Mouse (Mus musculus): ENCODE results near the gene 4922502D21Rik. TPM values are rescaled to one million over a fixed set of nuclear protein-coding genes. Genes with fewer than 3 reads are reported as not detected.

Gene 4922502D21Rik
- not detected in 2 replicates for polyA plus RNA-seq (2012; ENCODE audit: insufficient read depth, insufficient read length, low replicate concordance, missing spikeins)

DNA sequence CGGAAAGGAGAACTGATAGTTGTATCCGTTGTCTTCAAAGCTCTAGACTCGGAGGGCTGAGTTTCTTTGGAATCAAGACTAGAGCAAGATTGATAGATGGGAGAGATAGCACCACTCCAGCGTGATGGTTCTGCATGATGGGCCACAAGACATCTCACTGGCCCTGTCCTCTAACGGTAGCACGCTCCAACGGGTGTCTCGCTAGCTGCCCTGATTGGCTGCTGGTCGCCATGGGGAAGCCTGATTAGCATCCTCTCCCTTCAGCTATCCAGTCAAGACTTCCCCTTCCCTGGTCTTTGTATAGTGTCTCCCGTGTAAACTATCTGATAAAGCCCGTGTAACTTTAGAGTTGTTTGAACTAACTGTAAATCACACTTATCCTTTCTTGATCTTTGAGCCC, at the start of gene 4922502D21Rik:
TSS of gene 4922502D21Rik (minus strand) at position 187 of the 400 bp plus-strand sequence.
- Histone ChIP-seq H3K4me1 (ENCODE audit: control insufficient read depth, insufficient read depth, low read length) (0 out of 2 replicates have a peak, but pooled peaks cover 2% of the 10 kb centered on the region), H3K4me3 (ENCODE audit: insufficient read depth, low read depth, low read length) (no peak within 1 kb of the TSS), H3K27ac (ENCODE audit: insufficient read depth, low read depth, low read length) (no peak within 1 kb of the TSS)
- WGBS: 61% methylated on average over 11 of the region's 11 CpGs
- TF ChIP-seq POLR2A (IDR thresholded peaks at IDR 0.05; ENCODE audit: insufficient read depth, low read depth, low read length): no peak
- no peak for TF ChIP-seq CTCF (IDR thresholded peaks at IDR 0.05; ENCODE audit: insufficient read depth, low read depth, low read length)

DNA sequence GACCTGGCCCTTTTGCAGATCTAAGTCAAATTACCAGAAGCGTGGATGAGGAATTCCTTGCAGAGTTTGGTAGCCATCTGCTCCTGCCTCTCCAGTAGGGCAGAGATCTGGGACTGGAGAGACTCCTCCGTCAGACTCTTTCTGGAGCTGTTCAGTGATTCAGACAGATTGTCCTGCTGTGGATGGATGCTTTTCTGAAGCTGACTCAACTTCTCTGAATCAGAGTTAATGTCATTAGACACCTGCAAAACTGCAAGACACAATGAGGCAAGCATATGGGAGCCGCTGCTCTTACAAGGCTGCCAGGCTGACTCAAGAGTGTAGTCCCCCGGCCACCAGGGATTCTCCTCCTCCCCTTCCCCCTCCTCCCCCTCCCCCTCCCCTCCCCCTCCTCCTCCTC, 48.9 kb upstream of the 4922502D21Rik start:
- 56% methylated on average over 4 of the region's 4 CpGs for WGBS
- TF ChIP-seq POLR2A (IDR thresholded peaks at IDR 0.05; ENCODE audit: insufficient read depth, low read depth, low read length) (no peak), CTCF (IDR thresholded peaks at IDR 0.05; ENCODE audit: insufficient read depth, low read depth, low read length) (no peak)
- Histone ChIP-seq H3K4me1 (ENCODE audit: control insufficient read depth, insufficient read depth, low read length) (no peaks in the 10 kb centered on the region), H3K27ac (ENCODE audit: insufficient read depth, low read depth, low read length) (no peak overlapping the region), H3K4me3 (ENCODE audit: insufficient read depth, low read depth, low read length) (no peak overlapping the region)

DNA sequence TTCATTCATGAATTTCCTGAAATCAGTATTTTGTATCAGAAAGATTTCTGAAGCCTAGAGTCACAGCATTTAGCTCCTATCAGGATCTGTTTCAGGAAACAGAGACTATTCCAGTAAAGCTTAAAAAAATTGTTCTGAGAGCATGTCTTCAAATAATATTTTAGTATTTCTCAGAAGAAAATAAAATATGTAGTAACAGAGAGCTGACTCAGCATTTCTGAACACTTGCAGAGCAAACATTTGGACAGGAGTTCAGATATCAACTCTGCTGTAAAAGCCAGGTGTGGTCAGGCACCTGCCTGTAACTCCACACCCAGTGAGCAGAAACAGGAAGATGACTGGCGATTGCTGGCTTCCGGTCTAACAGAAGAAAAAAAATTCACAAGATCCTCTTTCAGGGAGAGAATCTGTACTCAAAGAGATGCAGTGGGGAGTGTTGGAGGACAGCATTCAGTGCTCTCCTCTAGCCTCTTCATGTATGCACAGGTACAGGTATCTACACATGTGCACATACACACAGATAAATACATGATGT, 43.4 kb upstream of the 4922502D21Rik start:
- no peak overlapping the region for H3K4me3 ChIP-seq (ENCODE audit: insufficient read depth, low read depth, low read length)
- 87% methylated on average over 2 of the region's 2 CpGs for WGBS
- H3K27ac ChIP-seq (ENCODE audit: insufficient read depth, low read depth, low read length): no peak overlapping the region
- H3K4me1 ChIP-seq (ENCODE audit: control insufficient read depth, insufficient read depth, low read length): peaks cover 2% of the 10 kb centered on the region; the same call in 1 of the 2 replicates
- no peak for TF ChIP-seq CTCF (IDR thresholded peaks at IDR 0.05; ENCODE audit: insufficient read depth, low read depth, low read length)
- TF ChIP-seq POLR2A (IDR thresholded peaks at IDR 0.05; ENCODE audit: insufficient read depth, low read depth, low read length): no peak

DNA sequence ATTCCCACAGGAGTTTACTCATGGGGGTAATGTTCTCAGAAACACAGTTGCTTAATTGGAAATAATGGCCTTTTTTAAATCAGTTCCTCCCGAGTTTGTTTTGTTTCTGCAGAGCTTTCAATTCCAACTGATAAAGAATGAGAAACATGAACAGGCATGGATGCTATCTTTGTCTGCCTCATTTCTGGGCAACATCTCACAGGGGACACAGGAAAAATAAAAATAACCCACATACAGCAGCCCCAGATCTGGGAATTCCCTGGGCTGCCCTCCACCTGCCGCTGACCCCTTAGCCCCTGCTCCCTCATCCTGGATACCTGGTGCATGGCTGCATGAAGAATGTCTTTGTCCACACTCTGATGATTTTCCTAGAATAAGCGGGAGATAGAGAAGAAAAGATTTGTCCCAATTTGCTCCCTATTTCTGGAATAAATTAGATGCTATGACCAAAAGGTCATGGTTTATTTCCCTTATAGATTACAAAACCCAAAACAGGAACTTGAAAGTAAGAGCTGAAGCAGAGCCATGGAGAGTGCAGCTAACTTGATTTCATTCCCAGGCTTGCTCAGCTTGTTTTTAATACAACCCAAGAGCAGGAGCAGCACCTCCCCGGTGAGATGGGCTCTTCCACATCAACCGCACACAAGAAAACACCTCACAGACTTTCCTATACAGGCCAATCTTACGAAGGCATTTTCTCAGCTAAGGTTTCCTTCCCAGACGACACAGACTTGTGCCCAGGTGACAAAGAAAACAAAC, 38.0 kb upstream of the 4922502D21Rik start:
- TF ChIP-seq POLR2A (IDR thresholded peaks at IDR 0.05; ENCODE audit: insufficient read depth, low read depth, low read length) (no peak), CTCF (IDR thresholded peaks at IDR 0.05; ENCODE audit: insufficient read depth, low read depth, low read length) (no peak)
- WGBS: 75% methylated on average over 7 of the region's 7 CpGs
- Histone ChIP-seq H3K4me1 (ENCODE audit: control insufficient read depth, insufficient read depth, low read length) (peaks cover 2% of the 10 kb centered on the region; the same call in 1 of the 2 replicates), H3K27ac (ENCODE audit: insufficient read depth, low read depth, low read length) (no peak overlapping the region), H3K4me3 (ENCODE audit: insufficient read depth, low read depth, low read length) (no peak overlapping the region)

DNA sequence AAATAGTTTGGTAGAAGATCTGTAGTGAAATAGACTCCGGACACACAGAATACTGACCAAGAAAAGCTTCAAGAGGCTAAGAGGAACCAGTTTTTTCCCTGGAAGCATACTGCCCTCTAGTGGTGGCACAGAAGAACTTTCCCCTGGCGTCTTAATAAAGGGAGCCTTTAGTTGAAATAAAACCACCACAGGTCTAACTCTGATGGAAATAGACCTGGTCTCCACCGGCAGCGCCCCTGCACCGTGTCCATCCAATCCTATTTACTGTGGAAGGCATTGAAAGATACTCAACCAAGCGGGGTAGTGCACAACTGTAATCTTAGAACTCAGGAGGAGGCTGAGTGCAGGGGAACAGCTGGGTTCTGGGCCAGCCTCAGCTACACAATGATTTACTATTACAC, 34.4 kb upstream of the 4922502D21Rik start:
- TF ChIP-seq POLR2A (IDR thresholded peaks at IDR 0.05; ENCODE audit: insufficient read depth, low read depth, low read length) (no peak), CTCF (IDR thresholded peaks at IDR 0.05; ENCODE audit: insufficient read depth, low read depth, low read length) (no peak)
- Histone ChIP-seq H3K27ac (ENCODE audit: insufficient read depth, low read depth, low read length) (no peak overlapping the region), H3K4me1 (ENCODE audit: control insufficient read depth, insufficient read depth, low read length) (no peaks in the 10 kb centered on the region; the same call in 1 of the 2 replicates), H3K4me3 (ENCODE audit: insufficient read depth, low read depth, low read length) (no peak overlapping the region)
- WGBS: 4% methylated on average over 6 of the region's 6 CpGs

DNA sequence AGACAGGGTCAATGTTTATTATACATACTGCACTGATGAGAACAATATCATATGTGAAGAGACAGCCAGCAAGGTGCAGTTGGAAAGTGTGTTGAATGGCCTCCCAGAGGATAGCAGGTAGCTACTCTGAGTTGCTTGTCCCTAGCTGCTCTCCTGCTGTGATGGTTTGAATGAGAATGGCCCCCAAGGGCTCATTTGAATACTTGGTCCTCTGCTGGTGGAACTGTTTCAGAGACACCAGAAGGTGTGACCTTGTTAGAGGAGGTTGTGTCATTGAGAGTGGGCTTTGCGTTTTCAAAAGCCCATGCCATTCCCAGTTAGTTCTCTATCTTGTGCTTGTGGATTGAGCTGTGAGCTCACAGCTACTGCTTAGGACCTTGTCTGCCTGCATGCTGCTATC, 32.3 kb upstream of the 4922502D21Rik start:
- WGBS: 20% methylated on average over 1 of the region's 1 CpGs
- Histone ChIP-seq H3K4me1 (ENCODE audit: control insufficient read depth, insufficient read depth, low read length) (no peaks in the 10 kb centered on the region), H3K4me3 (ENCODE audit: insufficient read depth, low read depth, low read length) (no peak overlapping the region), H3K27ac (ENCODE audit: insufficient read depth, low read depth, low read length) (no peak overlapping the region)
- TF ChIP-seq POLR2A (IDR thresholded peaks at IDR 0.05; ENCODE audit: insufficient read depth, low read depth, low read length): no peak
- TF ChIP-seq CTCF (IDR thresholded peaks at IDR 0.05; ENCODE audit: insufficient read depth, low read depth, low read length): no peak

DNA sequence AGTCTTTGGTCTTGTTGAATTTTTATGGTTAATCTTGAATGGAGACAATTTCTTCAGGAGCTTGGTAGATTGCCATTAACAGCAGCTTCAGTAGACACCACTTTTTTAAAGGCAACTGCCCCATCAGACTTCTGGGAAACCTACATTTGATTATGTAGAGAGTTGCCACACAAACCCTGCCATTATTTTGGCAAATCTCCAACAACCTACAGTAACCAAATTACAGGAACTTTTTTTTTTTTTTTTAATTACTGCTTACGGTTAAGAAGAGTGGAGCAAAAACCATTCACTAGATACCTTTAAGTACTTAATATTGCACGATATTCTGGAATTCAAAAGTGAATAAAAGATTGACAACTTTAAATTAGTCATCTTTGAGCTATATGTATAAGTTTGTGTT, 27.9 kb upstream of the 4922502D21Rik start:
- H3K4me3 ChIP-seq (ENCODE audit: insufficient read depth, low read depth, low read length): no peak overlapping the region
- no peak overlapping the region for H3K27ac ChIP-seq (ENCODE audit: insufficient read depth, low read depth, low read length)
- TF ChIP-seq POLR2A (IDR thresholded peaks at IDR 0.05; ENCODE audit: insufficient read depth, low read depth, low read length) (no peak), CTCF (IDR thresholded peaks at IDR 0.05; ENCODE audit: insufficient read depth, low read depth, low read length) (no peak)
- 66% methylated on average over 2 of the region's 2 CpGs for WGBS
- H3K4me1 ChIP-seq (ENCODE audit: control insufficient read depth, insufficient read depth, low read length): no peaks in the 10 kb centered on the region

DNA sequence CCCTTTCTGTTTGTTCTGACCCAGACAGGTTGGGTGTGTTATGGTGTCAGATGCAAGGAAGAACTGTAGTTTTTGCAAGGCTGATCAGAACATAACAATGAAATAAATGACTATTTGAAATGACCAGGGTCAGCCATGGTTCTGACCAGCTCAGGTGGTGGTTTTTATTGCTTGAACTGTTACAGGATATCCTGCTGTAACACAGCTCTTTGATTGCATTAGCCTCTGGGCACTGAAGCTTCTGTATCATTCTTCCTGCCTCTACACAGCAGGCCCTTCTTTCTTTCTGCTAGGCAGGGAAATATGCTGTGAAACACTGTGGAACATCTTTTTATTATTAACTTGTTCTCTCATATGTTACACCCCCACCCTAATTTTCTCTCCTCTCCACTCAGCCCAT, 24.8 kb upstream of the 4922502D21Rik start:
- no peak overlapping the region for H3K27ac ChIP-seq (ENCODE audit: insufficient read depth, low read depth, low read length)
- no peak for TF ChIP-seq CTCF (IDR thresholded peaks at IDR 0.05; ENCODE audit: insufficient read depth, low read depth, low read length)
- no peak for TF ChIP-seq POLR2A (IDR thresholded peaks at IDR 0.05; ENCODE audit: insufficient read depth, low read depth, low read length)
- no peaks in the 10 kb centered on the region for H3K4me1 ChIP-seq (ENCODE audit: control insufficient read depth, insufficient read depth, low read length)
- H3K4me3 ChIP-seq (ENCODE audit: insufficient read depth, low read depth, low read length): no peak overlapping the region

DNA sequence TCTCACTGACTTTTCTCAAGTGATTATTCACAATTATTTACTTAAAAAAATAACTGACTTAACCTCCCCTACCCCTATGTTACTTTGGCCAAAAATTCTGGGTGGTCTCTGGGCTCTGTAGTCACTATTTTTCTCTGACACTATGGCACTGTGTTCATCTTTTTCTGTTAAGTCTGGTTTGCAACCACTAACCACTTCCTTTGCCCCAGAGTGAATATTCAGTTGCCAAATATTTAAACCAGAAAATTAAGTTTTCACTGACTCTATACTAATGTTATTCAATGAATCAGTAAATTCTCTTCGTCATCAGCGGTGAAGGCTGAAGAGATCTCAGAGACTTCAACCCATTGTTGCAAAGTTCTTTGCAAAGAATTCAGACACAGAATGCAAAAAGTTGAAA, 24.2 kb upstream of the 4922502D21Rik start:
- Histone ChIP-seq H3K4me1 (ENCODE audit: control insufficient read depth, insufficient read depth, low read length) (no peaks in the 10 kb centered on the region), H3K27ac (ENCODE audit: insufficient read depth, low read depth, low read length) (no peak overlapping the region), H3K4me3 (ENCODE audit: insufficient read depth, low read depth, low read length) (no peak overlapping the region)
- TF ChIP-seq POLR2A (IDR thresholded peaks at IDR 0.05; ENCODE audit: insufficient read depth, low read depth, low read length) (no peak), CTCF (IDR thresholded peaks at IDR 0.05; ENCODE audit: insufficient read depth, low read depth, low read length) (no peak)
- WGBS: 96% methylated on average over 2 of the region's 2 CpGs
